Mouse (Mus musculus) CH12F3 (cell line): ENCODE data around the gene Opcml.

Experiments used
- in situ Hi-C: fragments of 300-500 bp; cut with MboI; formaldehyde crosslinking; loops from 2 replicates; pipeline ENCODE4 v1.14.3; 2020; ENCODE audit warnings: low sequenced_read_pairs

Opcml gene

GRCm38 (mm10) chr9:28149507-28149906, 358.9 kb downstream of the Opcml start:
- in situ Hi-C loops = no loop called here

GRCm38 (mm10) chr9:28153748-28154147, 363.2 kb downstream of the Opcml start:
- in situ Hi-C loops = no loop called here

- in situ Hi-C loops = no loop called here
Observed at GRCm38 (mm10) chr9:28157092-28157491, 366.5 kb downstream of the Opcml start.

- in situ Hi-C loops = no loop called here
Observed at GRCm38 (mm10) chr9:28160953-28161352, 370.4 kb downstream of the Opcml start.

- in situ Hi-C loops = no loop called here
Observed at GRCm38 (mm10) chr9:28163946-28164345, 373.4 kb downstream of the Opcml start.

GRCm38 (mm10) chr9:28171890-28172289, 381.3 kb downstream of the Opcml start:
- in situ Hi-C loops = no loop called here

- in situ Hi-C loops = no loop called here
Observed at GRCm38 (mm10) chr9:28177052-28177451, 386.5 kb downstream of the Opcml start.

GRCm38 (mm10) chr9:28178123-28178887, 387.7 kb downstream of the Opcml start:
- in situ Hi-C loops = no loop called here

- in situ Hi-C loops = no loop called here
Observed at GRCm38 (mm10) chr9:28181916-28182315, 391.3 kb downstream of the Opcml start.

- in situ Hi-C loops = no loop called here
Observed at GRCm38 (mm10) chr9:28190226-28190625, 399.7 kb downstream of the Opcml start.

- in situ Hi-C loops = no loop called here
Observed at GRCm38 (mm10) chr9:28190751-28191150, 400.2 kb downstream of the Opcml start.

- in situ Hi-C loops = no loop called here
Observed at GRCm38 (mm10) chr9:28196550-28196949, 406.0 kb downstream of the Opcml start.

- in situ Hi-C loops = no loop called here
Observed at GRCm38 (mm10) chr9:28197061-28197460, 406.5 kb downstream of the Opcml start.

GRCm38 (mm10) chr9:28197631-28198030, 407.1 kb downstream of the Opcml start:
- in situ Hi-C loops = no loop called here

GRCm38 (mm10) chr9:28198106-28198694, 407.6 kb downstream of the Opcml start:
- in situ Hi-C loops = no loop called here

- in situ Hi-C loops = no loop called here
Observed at GRCm38 (mm10) chr9:28207441-28207840, 416.9 kb downstream of the Opcml start.

- in situ Hi-C loops = no loop called here
Observed at GRCm38 (mm10) chr9:28208696-28209095, 418.1 kb downstream of the Opcml start.

GRCm38 (mm10) chr9:28211877-28212276, 421.3 kb downstream of the Opcml start:
- in situ Hi-C loops = no loop called here

GRCm38 (mm10) chr9:28213893-28214292, 423.3 kb downstream of the Opcml start:
- in situ Hi-C loops = no loop called here

- in situ Hi-C loops = no loop called here
Observed at GRCm38 (mm10) chr9:28218026-28218646, 427.6 kb downstream of the Opcml start.

GRCm38 (mm10) chr9:28222726-28223125, 432.2 kb downstream of the Opcml start:
- in situ Hi-C loops = no loop called here
